Mouse (Mus musculus): ENCODE measurements at regions not wholly inside any gene's neighbourhood (a gene's known extent, or its start where the extent isn't known, plus 50 kb on each side); places are given as distances from the start of the nearest gene placed in this dataset.

DNA sequence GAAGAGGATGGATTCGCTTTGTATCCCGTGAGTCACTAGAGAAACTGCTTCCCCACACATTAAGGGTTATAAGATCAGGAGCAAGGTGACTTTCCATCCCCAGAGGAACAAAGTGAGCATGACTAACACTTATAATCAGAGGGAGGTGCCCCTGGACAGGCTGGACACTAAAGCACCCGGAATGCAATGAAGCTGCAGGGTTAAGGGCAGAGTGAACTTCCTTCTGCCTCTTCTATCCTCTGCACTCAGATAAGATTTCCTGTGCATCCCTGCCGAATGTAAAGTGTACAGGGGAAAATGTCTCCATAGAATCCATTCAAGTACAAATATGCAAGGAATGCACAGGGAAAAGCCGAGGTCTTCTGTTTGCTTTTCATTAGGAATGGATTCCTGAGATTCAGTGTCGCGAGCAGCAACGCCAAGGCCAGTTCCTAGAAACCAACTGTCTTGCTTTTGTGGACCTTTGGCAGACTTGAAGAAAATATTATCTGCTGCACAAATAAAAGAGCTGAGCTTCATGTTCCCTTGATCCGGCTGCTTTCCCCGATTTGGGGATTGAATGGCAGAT is 58.5 kb upstream of the Fbxl7 start:
- no peak for DNase-seq (ENCODE audit: low spot score in 2 of 2)
- intact Hi-C loops (cut with DNase I), result no loop called here

- intact Hi-C loops (cut with DNase I), result no loop called here
- no peak for DNase-seq (ENCODE audit: low spot score in 2 of 2)
These were observed 63.6 kb upstream of the Fbxl7 start for GRCm38 (mm10) chr15:26958980-26959379.

- DNase-seq (ENCODE audit: low spot score in 2 of 2), result no peak
- intact Hi-C loops (cut with DNase I), result no loop called here
These were observed 73.1 kb upstream of the Fbxl7 start for GRCm38 (mm10) chr15:26968392-26969025.

DNA sequence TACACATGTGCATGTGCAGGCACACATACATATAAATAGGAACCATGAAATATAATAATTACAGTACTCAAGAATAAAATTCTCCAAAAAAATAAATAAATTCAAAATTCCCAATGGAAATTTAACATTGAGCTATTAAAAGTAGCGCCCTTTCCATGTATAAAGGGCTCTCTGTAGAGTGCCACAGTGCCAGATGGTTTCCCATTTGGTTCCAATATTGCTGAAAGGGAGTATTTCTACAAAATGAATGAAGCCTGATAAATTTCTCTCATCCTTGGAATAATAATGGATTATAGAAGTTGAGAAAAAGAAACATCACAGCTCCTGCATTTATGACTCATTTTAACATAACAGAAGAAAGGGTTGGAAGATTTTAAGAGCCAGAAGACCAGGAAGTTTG is 75.4 kb upstream of the Fbxl7 start:
- peak in 1 of 2 experiments; percentile 8 for DNase-seq (ENCODE audit: low spot score in 2 of 2)
- intact Hi-C loops (cut with DNase I), result no loop called here

- intact Hi-C loops (cut with DNase I), result no loop called here
- no peak for DNase-seq (ENCODE audit: low spot score in 2 of 2)
These were observed 97.7 kb upstream of the Fbxl7 start for GRCm38 (mm10) chr15:26993054-26993453.

DNA sequence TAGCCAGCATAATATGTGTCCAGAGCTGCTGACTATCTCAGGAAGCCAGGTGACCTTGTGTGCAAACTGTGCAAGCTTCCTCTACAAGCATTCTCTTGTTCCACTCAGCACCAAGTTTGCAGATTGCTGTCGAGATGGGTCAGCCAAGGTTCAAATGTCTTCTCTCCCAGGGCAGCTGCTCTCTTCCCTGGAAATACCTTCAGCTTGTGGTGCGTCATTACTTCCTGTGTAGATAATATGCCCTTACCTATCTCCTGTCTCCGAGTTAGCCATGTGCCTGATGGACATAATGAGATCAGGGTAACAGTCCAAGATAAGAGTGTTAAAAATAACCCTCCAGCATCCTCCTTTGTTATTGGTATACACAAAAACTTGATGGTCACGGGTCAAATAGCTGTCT is 113.7 kb upstream of the Fbxl7 start:
- intact Hi-C loops (cut with DNase I), result no loop called here
- no peak for DNase-seq (ENCODE audit: low spot score in 2 of 2)

- intact Hi-C loops (cut with DNase I), result no loop called here
- DNase-seq (ENCODE audit: low spot score in 2 of 2), result no peak
These were observed 118.7 kb upstream of the Fbxl7 start for GRCm38 (mm10) chr15:27013906-27014658.

DNA sequence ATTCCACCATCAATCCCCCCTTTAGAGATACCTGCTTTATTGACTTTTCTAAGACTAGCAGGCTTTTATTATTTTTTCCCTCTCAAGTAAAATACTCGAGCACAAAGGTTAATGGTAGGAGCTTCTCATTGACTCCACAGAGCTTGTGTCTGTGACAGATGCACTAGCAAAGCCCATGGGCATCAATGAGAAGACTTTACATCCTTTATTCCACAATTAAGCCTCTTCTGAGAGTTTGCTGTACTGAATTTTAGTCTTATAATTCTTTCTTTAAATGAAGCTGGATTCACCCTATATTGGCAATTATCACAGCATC is 119.2 kb upstream of the Fbxl7 start:
- intact Hi-C loops (cut with DNase I), result no loop called here

GRCm38 (mm10) chr15:27020471-27020870 is 125.1 kb upstream of the Fbxl7 start:
- DNase-seq (ENCODE audit: low spot score in 2 of 2), result peak in 1 of 2 experiments; percentile 35
- intact Hi-C loops (cut with DNase I), result no loop called here

More for the DNA sequence above, 119.2 kb upstream of the Fbxl7 start:
- no peak for DNase-seq (ENCODE audit: low spot score in 2 of 2)

DNA sequence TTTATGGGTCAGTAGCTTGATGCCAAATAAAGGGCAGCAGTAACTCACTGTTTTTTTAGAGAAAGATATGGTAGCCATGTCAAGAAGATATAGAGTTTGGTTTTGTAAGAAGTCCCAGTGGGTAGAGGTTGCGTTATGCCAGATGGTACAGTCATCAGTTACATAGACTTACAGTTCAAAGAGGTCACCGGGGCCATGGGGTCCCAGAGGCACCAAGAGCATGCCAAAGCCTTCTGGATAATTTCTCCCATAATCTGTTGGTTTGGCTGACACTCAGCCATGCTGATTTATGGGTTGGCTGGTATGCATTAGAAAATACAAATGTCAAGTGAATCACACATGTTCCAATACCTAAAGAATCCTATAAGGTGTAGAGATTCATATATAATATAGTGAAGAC is 137.9 kb upstream of the Fbxl7 start:
- intact Hi-C loops (cut with DNase I), result no loop called here
- no peak for DNase-seq (ENCODE audit: low spot score in 2 of 2)

GRCm38 (mm10) chr15:27043788-27044187 is 148.4 kb upstream of the Fbxl7 start:
- intact Hi-C loops (cut with DNase I), result loop anchor here (1.0 kb wide), 1 partner anchor 9 kb away; no protein-coding TSS in a partner anchor
- peak; percentile 21 to 90 for DNase-seq (ENCODE audit: low spot score in 2 of 2)

DNA sequence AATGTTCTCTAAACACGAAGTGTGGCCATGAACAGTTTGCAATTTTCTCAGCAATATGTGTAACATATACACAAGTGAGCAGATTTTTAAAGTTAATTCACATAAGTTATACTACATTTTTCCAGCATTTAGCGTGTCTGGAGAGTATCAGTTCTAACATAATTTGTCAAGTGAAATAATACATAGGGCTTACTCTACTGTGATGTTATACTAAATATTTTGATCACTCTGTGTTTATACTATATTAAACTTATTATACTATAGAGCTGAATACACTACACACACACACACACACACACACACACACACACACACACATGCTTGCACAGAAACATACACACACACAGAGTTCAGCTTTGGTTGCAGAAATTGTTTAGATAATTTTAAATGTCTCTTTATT is 155.3 kb upstream of the Fbxl7 start:
- intact Hi-C loops (cut with DNase I), result no loop called here
- no peak for DNase-seq (ENCODE audit: low spot score in 2 of 2)

- DNase-seq (ENCODE audit: low spot score in 2 of 2), result peak in 1 of 2 experiments; percentile 8
- intact Hi-C loops (cut with DNase I), result no loop called here
These were observed 168.1 kb upstream of the Fbxl7 start for GRCm38 (mm10) chr15:27063456-27063855.

GRCm38 (mm10) chr15:27063971-27064370 is 168.6 kb upstream of the Fbxl7 start:
- intact Hi-C loops (cut with DNase I), result no loop called here
- no peak for DNase-seq (ENCODE audit: low spot score in 2 of 2)

DNA sequence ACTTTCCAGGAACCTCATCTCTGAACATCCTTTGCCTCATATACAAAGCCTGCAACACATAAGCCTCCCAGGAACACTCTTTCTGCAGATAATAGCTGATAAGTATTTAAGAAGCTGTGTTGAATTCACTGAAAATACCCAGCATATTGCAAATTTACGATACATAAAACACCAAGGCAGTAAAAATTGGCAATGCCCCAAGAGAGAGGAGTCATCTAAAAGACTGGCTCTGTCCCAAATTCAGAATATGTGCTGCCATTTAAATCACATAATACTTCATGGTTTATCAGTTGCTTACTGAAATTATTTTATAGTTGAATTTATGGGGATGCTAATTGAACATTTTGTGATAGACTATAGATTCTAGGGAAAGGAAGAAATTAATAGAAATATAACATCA is 172.3 kb upstream of the Fbxl7 start:
- intact Hi-C loops (cut with DNase I), result no loop called here
- DNase-seq (ENCODE audit: low spot score in 2 of 2), result peak in 1 of 2 experiments; percentile 4

GRCm38 (mm10) chr15:27077926-27078325 is 182.5 kb upstream of the Fbxl7 start:
- intact Hi-C loops (cut with DNase I), result no loop called here
- DNase-seq (ENCODE audit: low spot score in 2 of 2), result no peak

DNA sequence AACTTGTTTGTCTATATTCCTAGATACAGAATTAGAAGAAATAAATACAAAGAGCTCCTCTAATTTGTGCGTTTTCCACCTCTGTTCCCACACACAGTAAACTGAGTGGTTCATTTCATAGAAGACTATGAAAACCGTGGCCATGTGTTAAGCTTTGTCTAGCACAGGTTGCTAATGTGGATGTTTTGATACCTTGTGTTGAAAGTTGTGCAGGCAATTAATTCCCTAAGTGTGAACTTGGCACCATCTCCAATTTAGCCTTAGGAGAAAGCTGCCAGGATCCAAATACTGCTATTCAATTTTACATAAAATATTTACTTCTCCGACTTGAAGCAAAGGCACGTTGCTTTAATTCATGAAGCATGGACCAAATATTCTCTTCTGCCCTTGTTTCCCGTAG is 187.4 kb upstream of the Fbxl7 start:
- no peak for DNase-seq (ENCODE audit: low spot score in 2 of 2)
- intact Hi-C loops (cut with DNase I), result no loop called here

DNA sequence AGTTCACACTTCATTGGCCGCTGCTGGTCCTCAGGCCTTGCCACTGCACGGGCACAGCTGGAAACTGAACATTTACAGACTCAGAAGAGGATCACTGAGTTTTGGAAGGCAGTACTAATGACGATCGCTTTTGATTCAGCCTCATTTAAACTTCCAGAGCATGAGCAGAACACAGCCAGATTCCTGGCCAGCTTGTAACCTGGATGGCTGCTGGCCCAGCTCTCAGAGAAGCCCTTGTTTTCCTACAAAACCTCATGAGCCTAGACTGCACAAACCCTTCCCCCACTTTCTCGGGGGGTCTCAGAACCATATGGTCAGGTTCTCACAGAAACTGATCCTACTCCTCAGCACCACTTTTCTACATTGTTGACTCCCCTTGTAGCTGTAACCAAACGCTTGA is 188.2 kb upstream of the Fbxl7 start:
- no peak for DNase-seq (ENCODE audit: low spot score in 2 of 2)
- intact Hi-C loops (cut with DNase I), result no loop called here

DNA sequence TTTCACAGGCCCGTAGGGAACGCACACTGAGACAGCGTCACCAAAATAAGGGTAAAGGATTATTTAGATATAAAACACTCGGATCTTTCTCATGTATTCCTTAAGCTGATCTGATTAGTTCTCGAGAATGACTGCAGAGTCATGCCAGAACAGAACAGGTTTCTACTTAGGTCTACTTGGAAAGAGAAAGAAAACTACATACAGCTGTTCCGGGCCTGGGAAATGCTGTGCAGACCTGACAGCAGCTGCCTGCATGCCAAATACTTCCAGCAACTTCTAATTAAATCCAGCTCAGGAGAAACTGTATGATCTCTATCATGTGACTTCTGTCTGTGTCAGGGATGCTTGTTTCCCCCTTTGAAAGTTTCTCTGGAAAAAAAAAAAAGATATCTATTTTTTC is 193.8 kb upstream of the Fbxl7 start:
- intact Hi-C loops (cut with DNase I), result no loop called here
- DNase-seq (ENCODE audit: low spot score in 2 of 2), result no peak

GRCm38 (mm10) chr15:27094102-27094501 is 198.7 kb upstream of the Fbxl7 start:
- intact Hi-C loops (cut with DNase I), result no loop called here
- DNase-seq (ENCODE audit: low spot score in 2 of 2), result no peak

- peak; percentile 25 to 67 for DNase-seq (ENCODE audit: low spot score in 2 of 2)
- intact Hi-C loops (cut with DNase I), result no loop called here
These were observed 199.9 kb upstream of the Fbxl7 start for GRCm38 (mm10) chr15:27095231-27095630.
